Mouse (Mus musculus): Measurements from ENCODE around the gene Acr.

Acr gene

DNA sequence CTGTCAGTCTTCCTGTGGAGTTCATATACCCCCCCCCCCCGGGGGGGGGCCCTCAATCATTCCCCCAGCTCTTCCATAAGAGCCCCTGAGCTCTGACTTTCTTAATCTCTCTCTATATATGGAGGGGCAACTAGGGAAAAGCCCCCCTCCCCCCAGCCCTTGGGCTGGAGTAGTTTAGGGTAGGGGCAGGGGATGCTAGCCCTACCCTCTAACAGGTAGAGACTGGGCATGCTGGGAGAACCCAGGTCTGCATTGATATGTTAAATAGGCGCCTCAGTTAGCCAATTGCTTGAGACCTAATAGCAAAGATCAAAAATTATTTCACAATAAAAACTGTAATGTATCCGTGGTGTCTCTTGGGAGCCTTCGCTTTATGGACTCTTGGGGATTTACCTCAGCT lies 24.4 kb downstream of the Acr start:
- in situ Hi-C loops (cut with MboI; ENCODE audit: low pct_unique_long_range_greater_than_20kb in 1 of 2, low sequenced_read_pairs in 2 of 2, unreplicated experiment in 1 of 2), result no loop called here

DNA sequence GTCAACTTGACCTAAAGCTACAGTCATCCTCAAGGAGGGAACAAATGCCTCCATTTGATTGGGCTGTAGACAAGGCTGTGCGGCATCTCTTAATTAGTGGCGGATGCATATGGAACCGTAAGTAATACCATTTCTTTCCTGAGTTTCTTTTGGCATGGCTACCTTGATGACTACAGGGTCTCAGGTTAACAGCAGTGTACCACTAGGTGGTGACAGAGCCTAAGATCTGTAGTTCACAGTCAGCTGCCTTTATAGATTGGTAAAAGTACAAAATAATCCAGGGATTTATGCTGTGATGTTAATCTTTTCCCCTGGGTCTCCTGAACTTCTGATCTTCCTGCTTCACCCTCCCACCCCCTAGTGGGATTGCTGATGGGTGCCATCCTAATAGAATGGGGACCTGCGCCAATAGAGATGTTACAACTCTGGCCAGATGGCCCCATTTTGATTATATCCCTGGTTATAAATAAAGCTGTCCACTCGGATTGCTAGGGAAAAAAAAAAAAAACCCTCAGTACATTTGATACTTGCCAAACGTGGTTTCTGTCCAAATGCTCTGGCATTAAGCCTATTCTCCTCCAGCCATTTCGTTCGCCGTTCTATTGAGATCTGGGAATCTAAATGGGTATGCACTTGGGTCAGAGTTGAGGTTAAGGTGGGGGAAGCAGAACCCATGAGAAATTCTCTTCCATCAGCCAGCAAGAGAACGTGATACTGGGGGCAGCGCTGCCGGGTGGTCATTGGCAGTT lies 37.9 kb downstream of the Acr start:
- in situ Hi-C loops (cut with MboI; ENCODE audit: low pct_unique_long_range_greater_than_20kb in 1 of 2, low sequenced_read_pairs in 2 of 2, unreplicated experiment in 1 of 2), result loop anchor here in 1 of 2 experiments (25.0 kb wide), 1 partner anchor 606 kb away; the partner anchor contains the start of gene Alg10b

- in situ Hi-C loops (cut with MboI; ENCODE audit: low pct_unique_long_range_greater_than_20kb in 1 of 2, low sequenced_read_pairs in 2 of 2, unreplicated experiment in 1 of 2), result loop anchor here in 1 of 2 experiments (25.0 kb wide), 1 partner anchor 605 kb away; the partner anchor contains the start of gene Alg10b
Measured at GRCm38 (mm10) chr15:89607480-89607879, 39.4 kb downstream of the Acr start.

GRCm38 (mm10) chr15:89607888-89608287 lies 39.8 kb downstream of the Acr start:
- in situ Hi-C loops (cut with MboI; ENCODE audit: low pct_unique_long_range_greater_than_20kb in 1 of 2, low sequenced_read_pairs in 2 of 2, unreplicated experiment in 1 of 2), result loop anchor here in 1 of 2 experiments (25.0 kb wide), 1 partner anchor 604 kb away; the partner anchor contains the start of gene Alg10b

- in situ Hi-C loops (cut with MboI; ENCODE audit: low pct_unique_long_range_greater_than_20kb in 1 of 2, low sequenced_read_pairs in 2 of 2, unreplicated experiment in 1 of 2), result loop anchor here in 1 of 2 experiments (25.0 kb wide), 1 partner anchor 590 kb away; the partner anchor contains the start of gene Alg10b
Measured at GRCm38 (mm10) chr15:89622312-89622958, 54.3 kb downstream of the Acr start.

GRCm38 (mm10) chr15:89622959-89623625 lies 55.0 kb downstream of the Acr start:
- in situ Hi-C loops (cut with MboI; ENCODE audit: low pct_unique_long_range_greater_than_20kb in 1 of 2, low sequenced_read_pairs in 2 of 2, unreplicated experiment in 1 of 2), result loop anchor here in 1 of 2 experiments (25.0 kb wide), 1 partner anchor 589 kb away; the partner anchor contains the start of gene Alg10b

DNA sequence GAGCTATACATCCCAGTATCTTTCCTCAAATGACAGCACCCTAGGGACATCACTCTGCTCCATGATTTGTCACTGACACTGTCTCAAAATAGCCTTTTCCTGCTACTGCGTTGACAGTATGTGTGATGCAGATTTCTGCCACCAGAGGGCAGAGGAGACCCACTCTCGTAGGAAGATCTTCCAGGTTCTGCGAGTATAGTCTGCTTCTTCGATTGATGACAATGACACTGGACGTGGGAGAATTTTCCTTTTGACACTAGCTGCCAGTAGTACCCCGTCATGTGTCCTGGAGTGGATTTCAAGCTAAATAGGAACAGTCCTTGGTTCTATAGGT lies 55.5 kb downstream of the Acr start:
- in situ Hi-C loops (cut with MboI; ENCODE audit: low pct_unique_long_range_greater_than_20kb in 1 of 2, low sequenced_read_pairs in 2 of 2, unreplicated experiment in 1 of 2), result loop anchor here in 1 of 2 experiments (25.0 kb wide), 1 partner anchor 589 kb away; the partner anchor contains the start of gene Alg10b

Measured in mouse embryonic stem cell (cell line).